12 mouse cellular contexts compared by ENCODE assay signal in genomic region chrX:52017660-52018059, GRCm38 (mm10). TPM values are rescaled to one million over a fixed set of nuclear protein-coding genes. Genes with fewer than 3 reads are reported as not detected.
DNase-seq lines count a peak whose midpoint lies in the region; ATAC-seq and TF ChIP-seq lines count a peak whose summit lies in the region.
"Had no signal": no experiment of that assay in that cellular context is flagged by ENCODE, and none has a peak within 500 bp of the region (broad histone marks: within the 10 kb centered on the region; RNA-seq: fewer than 3 reads in every experiment).

No protein-coding gene starts in this region.

- no peak overlapping the region for H3K27ac ChIP-seq in kidney, embryonic 15.5 days
- H3K27ac ChIP-seq: embryonic facial prominence, embryonic 13.5 days; liver, embryonic 13.5 days had no signal

- ATAC-seq in kidney, embryonic 15.5 days (replicated peaks; ENCODE audit: low FRiP score), result no peak
- ATAC-seq in frontal cortex, adult (ENCODE audit: low TSS enrichment), result no peak

- H3K9ac ChIP-seq in kidney, embryonic 15.5 days, result no peak overlapping the region
- H3K9ac ChIP-seq: embryonic facial prominence, embryonic 13.5 days; liver, embryonic 13.5 days had no signal

- peak; percentile 13 for DNase-seq in kidney, adult 18-20 months
- peak; percentile 91 for DNase-seq in Muller cell, postnatal 12 days (ENCODE audit: inconsistent ontology term)
- DNase-seq in brain, embryonic 14.5 days (ENCODE audit: low read depth), result peak; percentile 15
- DNase-seq in kidney, postnatal 10 days, result peak; percentile 48
- no peak for DNase-seq in layer of hippocampus, adult 18-20 months (ENCODE audit: low spot score in 2 of 2)
- DNase-seq: liver, embryonic 13.5 days had no signal

- TF ChIP-seq CTCF in brain, embryonic 14.5 days (IDR thresholded peaks at IDR 0.05; ENCODE audit: borderline replicate concordance, extremely low read depth, insufficient read depth, insufficient read length), result no peak

- no peak for TF ChIP-seq POLR2A in brain, embryonic 14.5 days (IDR thresholded peaks at IDR 0.05; ENCODE audit: borderline replicate concordance, extremely low read depth, insufficient read depth, insufficient read length, poor library complexity, severe bottlenecking)

- H3K9me3 ChIP-seq in kidney, embryonic 15.5 days (replicated peaks), result no peaks in the 10 kb centered on the region
- H3K9me3 ChIP-seq: embryonic facial prominence, embryonic 13.5 days; liver, embryonic 13.5 days had no signal

- H3K4me2 ChIP-seq in kidney, embryonic 15.5 days, result no peak overlapping the region
- H3K4me2 ChIP-seq: embryonic facial prominence, embryonic 13.5 days; liver, embryonic 13.5 days had no signal

- no peak overlapping the region for H3K4me3 ChIP-seq in kidney, embryonic 15.5 days (replicated peaks)
- H3K4me3 ChIP-seq: embryonic facial prominence, embryonic 13.5 days; liver, embryonic 13.5 days had no signal

- 69% methylated on average over 9 of the region's 9 CpGs for WGBS in kidney, embryonic 15.5 days

- no peaks in the 10 kb centered on the region for H3K27me3 ChIP-seq in kidney, embryonic 15.5 days
- H3K27me3 ChIP-seq: liver, embryonic 13.5 days had no signal

- no peaks in the 10 kb centered on the region for H3K4me1 ChIP-seq in kidney, embryonic 15.5 days
- H3K4me1 ChIP-seq: embryonic facial prominence, embryonic 13.5 days; liver, embryonic 13.5 days had no signal

- H3K36me3 ChIP-seq in kidney, embryonic 15.5 days, result no peaks in the 10 kb centered on the region
- H3K36me3 ChIP-seq: embryonic facial prominence, embryonic 13.5 days; liver, embryonic 13.5 days had no signal

RNA-seq across cellular contexts. Expression of gene 1700080O16Rik, which starts 45.1 kb away (rescaled TPM):
- polyA plus RNA-seq in kidney, embryonic 15.5 days (2015; fragmentation: Nextera tagmentation; extraction: Ambion mirVana), result not detected in 2 replicates
- not detected in 2 replicates for polyA plus RNA-seq in brain, embryonic 14.5 days (2012; rRNA removed)
- total RNA-seq in layer of hippocampus, adult 18-20 months (2021), result not detected
- polyA plus RNA-seq: embryonic facial prominence, embryonic 13.5 days; large intestine, adult 2 months; liver, embryonic 13.5 days; small intestine, adult 2 months; urinary bladder, adult 2 months had no signal

Comparison
In these comparisons a context has a peak if more than half of its experiments do, and no peak if none do; other contexts are left out.
1. DNase-seq: peak in kidney, adult 18-20 months (single experiment), Muller cell, postnatal 12 days (single experiment), brain, embryonic 14.5 days (single experiment) and kidney, postnatal 10 days (single experiment); none in layer of hippocampus, adult 18-20 months (0 of 2).